Mouse (Mus musculus): ENCODE measurements around the gene Dppa3.

DNA sequence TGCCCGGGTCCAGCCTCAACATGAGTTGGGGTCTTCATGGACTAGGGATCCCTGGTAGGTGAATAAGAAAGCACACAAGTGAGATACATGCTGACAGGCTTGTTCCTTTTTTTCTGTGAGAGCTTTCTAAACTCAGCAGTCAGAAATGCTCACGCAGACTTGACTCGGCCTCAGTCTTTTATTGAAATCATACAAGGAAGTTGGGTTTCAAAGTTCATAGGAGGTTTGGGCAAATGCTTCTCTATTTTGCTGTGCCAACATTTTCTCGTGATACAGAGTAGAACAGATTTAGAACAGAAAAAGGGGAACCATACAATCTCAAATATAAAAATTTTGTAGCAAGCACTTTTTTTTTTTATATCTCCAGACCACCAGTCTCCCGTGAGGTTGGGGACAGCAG, 31.4 kb downstream of the Dppa3 start:
- no peak for TF ChIP-seq CTCF (IDR thresholded peaks at IDR 0.05; ENCODE audit: extremely low read depth, insufficient read depth, low read length)
- TF ChIP-seq POLR2A (IDR thresholded peaks at IDR 0.05; ENCODE audit: extremely low read depth, insufficient read depth, low read length), result no peak

Measured in cortical plate, adult 2 months (tissue).